Mouse (Mus musculus) embryonic fibroblast, embryonic 13.5 days (primary cell): ENCODE measurements around the gene 1700028P14Rik. TPM values are rescaled to one million over a fixed set of nuclear protein-coding genes. Genes with fewer than 3 reads are reported as not detected.

ENCODE experiments used
- H3K27ac ChIP-seq: 2 replicates; pipeline ENCODE4 v1.5.1; 2012; ENCODE audit warnings: low read length, control low read depth, inconsistent platforms; ENCODE audit not compliant: insufficient read depth
- H3K4me1 ChIP-seq: 2 replicates; pipeline ENCODE4 v1.6.1; 2011; ENCODE audit warnings: low read length; ENCODE audit not compliant: control insufficient read depth, insufficient read depth
- H3K4me3 ChIP-seq: 2 replicates; pipeline ENCODE4 v1.5.1; 2011; ENCODE audit warnings: mild to moderate bottlenecking, control low read depth, low read length; ENCODE audit not compliant: insufficient read depth
- CTCF ChIP-seq: IDR thresholded peaks from 2 replicates; pipeline ENCODE4 v1.5.1; 2011; ENCODE audit warnings: mild to moderate bottlenecking, control low read depth, low read length, moderate library complexity, borderline replicate concordance; ENCODE audit not compliant: insufficient read depth
- POLR2A ChIP-seq: IDR thresholded peaks from 2 replicates; pipeline ENCODE4 v1.6.1; 2011; ENCODE audit warnings: low read depth, mild to moderate bottlenecking, control low read depth, low read length, moderate library complexity
- polyA plus RNA-seq: library from polyadenylated mRNA; stranded (reverse); fragments of >200 nt; gene quantifications from 2 replicates; pipeline ENCODE4 v1.2.4, GENCODE M21; 2011; ENCODE audit warnings: low read depth; ENCODE audit not compliant: missing spikeins, insufficient read length

Gene 1700028P14Rik
- polyA plus RNA-seq, 1 experiment, result not detected

- 0 out of 2 replicates have a peak, but pooled peaks cover 5% of the 10 kb centered on the region for H3K4me1 ChIP-seq
- no peak overlapping the region for H3K27ac ChIP-seq
- H3K4me3 ChIP-seq, result no peak overlapping the region
- TF ChIP-seq POLR2A (no peak), CTCF (no peak)
These were observed 141.3 kb downstream of the 1700028P14Rik start for GRCm38 (mm10) chr19:23511303-23511702.

Other genes starting within 250 kb of the 1700028P14Rik start
- gene Mamdc2, start 204.4 kb downstream of the 1700028P14Rik start, polyA plus RNA-seq, result 19.3 and 21.7 TPM in 2 replicates
- gene Ptar1, start 34.6 kb upstream of the 1700028P14Rik start, polyA plus RNA-seq, result 26.9 and 36.1 TPM in 2 replicates
- gene Apba1, start 106.1 kb upstream of the 1700028P14Rik start, polyA plus RNA-seq, result 2.0 and 7.5 TPM in 2 replicates